Mouse (Mus musculus): Measurements from ENCODE around the gene Spag16. TPM values are rescaled to one million over a fixed set of nuclear protein-coding genes. Genes with fewer than 3 reads are reported as not detected.
"Not testable (repeated sequence)": the region's sequence is repeated elsewhere in the genome, so short reads cannot be mapped to it uniquely, and the experiment has no call there.

Spag16 gene
- not detected for total RNA-seq (2021)
- long read RNA-seq, experiment 1 = 0 reads
- long read RNA-seq, experiment 2 = 0 reads

- peak; percentile 18 for DNase-seq (ENCODE audit: low spot score in 2 of 2)
These were observed at the start of gene Spag16 for GRCm38 (mm10) chr1:69826806-69827703. Gene Spag16 (plus strand): TSS chr1:69826970.

GRCm38 (mm10) chr1:69785129-69785528 lies 41.6 kb upstream of the Spag16 start:
- DNase-seq (ENCODE audit: low spot score in 2 of 2) = peak in 1 of 2 experiments; percentile 22

DNA sequence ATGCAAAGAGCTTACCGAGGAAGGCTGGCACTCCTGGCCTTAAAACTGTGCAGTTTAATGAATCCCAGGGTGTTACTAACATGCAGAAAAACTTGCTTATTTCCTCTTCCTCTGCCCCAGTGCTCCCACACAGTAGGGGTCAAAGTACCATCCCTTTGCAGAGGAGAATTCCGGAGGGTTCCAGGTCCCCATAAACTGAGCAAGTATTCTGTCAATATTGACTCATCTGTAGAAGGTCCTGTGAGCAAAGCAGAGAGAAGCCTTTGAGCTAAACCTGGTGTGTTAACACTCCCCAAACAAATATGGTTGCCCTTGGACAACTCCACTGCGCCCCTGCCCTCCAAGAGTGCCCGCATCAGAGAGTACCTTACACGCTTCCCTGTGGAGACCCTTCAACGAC lies 40.1 kb upstream of the Spag16 start:
- no peak for DNase-seq (ENCODE audit: low spot score in 2 of 2)

- DNase-seq (ENCODE audit: low spot score in 2 of 2) = no peak
These were observed 39.4 kb upstream of the Spag16 start for GRCm38 (mm10) chr1:69787379-69787778.

DNA sequence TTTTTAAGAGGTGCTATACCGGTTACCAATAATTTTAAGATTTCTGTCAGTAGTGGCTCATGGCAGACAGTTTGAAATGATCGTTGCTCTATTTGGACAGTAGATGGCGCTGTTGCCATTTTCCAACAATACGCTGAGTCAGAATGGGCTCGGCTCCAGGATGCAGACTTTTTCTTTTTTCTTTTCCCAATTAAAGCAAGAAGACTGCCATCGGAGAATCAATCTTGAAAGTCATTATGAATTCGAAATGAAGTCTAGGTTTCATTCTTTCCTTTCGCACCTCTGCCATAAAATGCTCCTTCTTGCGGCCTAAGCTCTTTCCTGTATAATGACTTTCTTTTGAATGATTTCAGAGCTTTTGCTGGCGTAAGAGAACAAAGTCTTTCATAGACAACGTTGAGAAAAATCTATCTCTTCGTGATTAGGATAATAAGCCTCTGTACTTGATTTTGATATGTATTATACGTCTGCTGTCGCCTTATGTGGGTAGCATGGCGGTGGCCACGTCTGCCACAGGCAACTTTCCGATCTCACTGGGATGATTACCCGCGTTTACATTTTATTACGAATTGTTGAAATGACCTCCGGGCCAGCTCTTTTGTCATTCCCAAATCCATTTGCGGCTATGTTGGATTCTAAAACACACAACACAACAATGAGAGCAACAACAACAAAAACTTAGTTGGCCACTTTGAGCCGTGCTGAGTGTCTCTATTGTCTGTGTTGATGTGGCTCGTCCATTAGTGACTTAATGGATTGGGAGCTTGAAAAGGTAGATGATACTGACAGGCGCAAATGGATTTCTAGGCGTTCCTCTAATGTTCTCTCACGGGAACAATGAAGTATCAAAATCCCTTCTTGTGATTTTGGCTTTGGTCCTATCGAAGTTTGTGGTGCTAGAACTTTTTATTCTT lies 36.2 kb upstream of the Spag16 start:
- peak; percentile 51 to 65 for DNase-seq (ENCODE audit: low spot score in 2 of 2)

DNA sequence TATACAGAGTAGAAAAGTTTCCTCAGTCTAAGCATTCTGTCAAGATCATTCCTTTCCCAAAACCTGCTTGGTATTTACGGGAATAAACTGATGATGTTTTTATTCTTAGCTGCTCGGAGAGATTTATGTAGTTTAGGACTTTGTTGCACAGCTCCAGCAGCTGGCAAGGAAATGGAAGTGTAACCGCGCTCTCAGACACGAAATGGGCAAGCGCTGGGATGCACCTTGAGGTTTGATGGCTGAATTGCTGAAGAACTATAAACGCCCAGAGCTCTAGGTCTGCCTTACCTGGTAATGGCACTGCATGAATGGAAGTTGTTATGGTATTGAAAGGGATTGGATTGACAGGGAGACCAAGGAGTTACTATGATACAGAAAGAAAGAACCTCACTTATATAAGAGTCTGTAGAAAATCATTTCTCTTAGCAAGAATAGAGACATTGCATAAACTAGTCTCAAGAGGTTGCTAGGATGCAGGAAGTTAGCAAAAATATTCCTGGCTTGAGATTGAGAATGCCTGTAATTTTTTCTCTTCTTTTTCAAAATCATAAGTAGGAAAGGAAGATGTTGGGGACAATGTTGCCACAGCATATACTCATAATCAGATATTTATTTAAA lies 27.7 kb upstream of the Spag16 start:
- DNase-seq (ENCODE audit: low spot score in 2 of 2) = no peak

DNA sequence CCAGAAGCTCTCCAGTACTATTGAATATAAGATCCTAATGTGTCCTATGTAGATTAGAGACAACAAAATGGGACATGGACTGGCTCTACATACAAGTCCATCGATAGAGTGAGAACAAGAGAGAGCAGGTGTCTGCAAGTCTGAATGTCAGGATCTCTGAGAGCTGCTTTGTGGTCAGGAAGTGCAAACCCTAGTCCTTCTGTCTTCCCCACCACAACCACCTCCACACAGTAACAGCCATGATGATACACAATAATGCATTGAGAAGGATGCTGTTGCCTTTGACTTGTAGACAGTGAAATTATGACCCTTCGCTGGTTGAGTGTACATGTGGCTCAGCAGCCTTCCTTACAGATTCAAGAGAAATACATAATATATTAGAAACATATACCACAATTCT lies 16.6 kb upstream of the Spag16 start:
- no peak for DNase-seq (ENCODE audit: low spot score in 2 of 2)

DNA sequence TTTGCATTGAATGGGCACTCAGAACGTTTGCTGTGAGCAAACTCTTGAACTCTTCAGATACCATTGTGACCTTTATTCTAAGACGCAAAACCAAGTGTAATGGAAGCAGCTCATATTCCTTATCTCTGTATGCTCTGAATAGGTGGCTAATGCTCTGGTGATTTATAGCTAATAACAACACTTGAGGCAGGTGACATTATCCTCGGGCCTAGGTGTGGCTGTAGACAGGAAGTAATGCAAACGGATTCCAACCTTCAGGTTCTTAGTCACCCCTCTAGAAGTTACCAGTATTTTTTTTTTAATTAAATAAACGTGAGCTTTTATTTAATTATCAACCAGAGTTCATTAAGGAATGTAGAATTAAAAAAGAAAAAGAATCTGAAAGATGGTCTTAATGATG lies 1.1 kb upstream of the Spag16 start:
- not testable (repeated sequence) for DNase-seq (ENCODE audit: low spot score in 2 of 2)

- DNase-seq (ENCODE audit: low spot score in 2 of 2) = no peak
These were observed 2.2 kb downstream of the Spag16 start for GRCm38 (mm10) chr1:69828872-69829479.

DNA sequence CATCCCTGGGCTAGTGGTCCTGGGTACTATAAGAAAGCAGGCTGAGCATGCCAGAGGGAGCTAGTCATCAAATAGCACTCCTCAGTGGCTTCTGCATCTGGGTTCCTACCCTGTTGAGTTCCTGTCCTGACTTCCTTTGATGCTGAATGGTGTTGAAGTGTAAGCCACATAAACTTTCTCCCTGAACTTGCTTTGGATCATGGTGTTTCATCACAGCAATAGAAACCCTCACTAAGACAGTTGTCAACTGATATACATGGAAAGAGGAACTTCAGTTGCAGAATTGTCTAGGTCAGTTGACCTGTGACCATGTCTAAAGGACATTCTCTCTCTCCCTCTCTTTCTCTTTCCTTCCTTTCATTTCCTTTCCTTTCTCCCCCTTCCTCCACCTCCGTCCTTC lies 3.8 kb downstream of the Spag16 start:
- no peak for DNase-seq (ENCODE audit: low spot score in 2 of 2)

GRCm38 (mm10) chr1:69831002-69831401 lies 4.2 kb downstream of the Spag16 start:
- no peak for DNase-seq (ENCODE audit: low spot score in 2 of 2)

GRCm38 (mm10) chr1:69833476-69833875 lies 6.7 kb downstream of the Spag16 start:
- DNase-seq (ENCODE audit: low spot score in 2 of 2) = not testable (repeated sequence)

DNA sequence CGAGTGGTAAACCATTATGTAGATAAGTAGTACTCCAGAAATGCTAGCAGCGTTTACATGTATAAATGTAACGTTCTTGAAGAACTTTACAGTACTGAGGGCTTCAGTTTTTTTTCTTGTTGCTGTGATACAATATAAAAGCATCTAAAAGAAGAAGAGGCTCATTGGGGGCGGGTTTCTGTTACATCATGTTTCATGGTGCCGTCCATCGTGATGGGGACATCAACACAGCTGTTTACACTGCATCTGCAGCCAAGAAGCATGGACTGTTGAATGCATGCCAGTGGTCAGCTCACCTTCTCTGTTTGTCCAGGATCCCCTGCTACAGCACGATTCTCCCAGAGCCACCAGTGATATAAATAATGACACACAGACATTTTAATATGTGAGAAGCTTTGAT lies 26.7 kb downstream of the Spag16 start:
- DNase-seq (ENCODE audit: low spot score in 2 of 2) = no peak

DNA sequence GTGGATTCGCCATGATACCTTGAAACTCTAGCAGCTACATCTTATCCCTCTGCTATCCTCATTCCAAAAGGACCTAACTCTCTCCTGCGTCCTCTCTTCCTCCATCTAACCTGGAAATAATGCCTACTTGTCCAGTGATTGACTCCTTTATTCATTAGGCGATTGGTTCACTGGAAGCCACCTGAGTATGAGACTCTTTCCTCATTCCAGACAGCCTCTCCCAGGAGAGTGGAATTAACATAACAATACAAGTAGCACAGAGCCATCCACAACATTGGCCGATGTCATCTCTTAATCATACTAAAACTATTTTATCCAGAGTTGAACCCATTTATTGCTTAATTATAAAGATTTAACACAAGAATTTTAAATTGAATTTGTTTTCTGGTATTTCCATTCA lies 41.0 kb downstream of the Spag16 start:
- no peak for DNase-seq (ENCODE audit: low spot score in 2 of 2)

- no peak for DNase-seq (ENCODE audit: low spot score in 2 of 2)
These were observed 129.8 kb downstream of the Spag16 start for GRCm38 (mm10) chr1:69956606-69957005.

DNA sequence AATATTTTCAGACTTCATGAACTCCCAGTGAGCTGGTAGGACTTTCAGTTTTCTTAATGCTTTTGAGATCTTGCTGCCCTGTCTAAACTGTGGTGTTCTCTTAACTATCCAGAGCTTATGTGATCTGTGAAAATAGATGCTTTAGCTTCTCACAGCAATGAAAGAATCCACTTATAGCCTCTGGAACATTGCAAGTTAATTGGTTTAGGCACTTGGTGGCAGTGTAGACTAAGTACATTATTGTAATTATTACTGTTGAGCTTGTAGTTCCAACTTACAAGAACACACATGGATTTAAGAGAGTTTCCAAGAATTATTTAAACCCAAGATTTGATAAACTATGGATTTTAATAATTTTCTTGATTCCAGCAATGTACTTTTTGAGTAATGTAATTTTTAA lies 170.1 kb downstream of the Spag16 start:
- DNase-seq (ENCODE audit: low spot score in 2 of 2) = no peak

DNA sequence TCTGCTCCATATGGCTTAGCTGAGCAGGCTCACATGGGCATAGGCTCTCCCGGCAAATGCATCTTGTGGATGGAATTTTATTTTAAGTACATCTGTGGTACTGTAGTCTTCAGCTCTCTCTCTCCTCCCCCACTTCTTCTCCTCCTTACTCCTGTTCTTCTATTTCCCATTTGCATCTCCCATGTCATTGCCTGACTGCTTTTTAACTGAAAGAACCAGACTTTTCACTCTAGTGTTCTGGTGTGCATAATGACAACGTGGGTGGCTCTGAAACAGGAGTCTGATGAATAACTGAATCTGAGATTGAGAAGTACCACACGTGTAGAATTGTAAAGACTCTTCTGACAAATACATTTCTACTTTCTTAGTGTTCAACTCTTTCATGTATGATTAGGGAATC lies 186.2 kb downstream of the Spag16 start:
- no peak for DNase-seq (ENCODE audit: low spot score in 2 of 2)

DNA sequence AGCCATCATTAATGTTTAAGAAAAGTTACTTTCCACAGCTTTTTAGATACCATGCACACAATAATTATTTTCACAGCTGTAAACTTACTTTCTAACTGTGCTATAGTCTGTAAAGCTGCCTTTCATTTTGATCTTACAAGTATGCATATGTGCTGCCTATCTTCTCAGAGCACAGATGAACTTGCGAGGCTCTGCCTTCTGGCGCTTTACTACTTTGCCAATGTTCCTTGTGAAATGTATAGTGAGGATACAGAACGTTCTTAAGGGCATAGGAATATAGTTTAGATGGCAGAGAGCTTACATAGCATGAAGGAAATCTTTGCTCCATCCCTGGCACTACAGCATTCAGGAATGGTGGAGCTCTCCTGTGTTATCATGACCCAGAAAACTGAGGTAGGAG lies 210.6 kb downstream of the Spag16 start:
- DNase-seq (ENCODE audit: low spot score in 2 of 2) = no peak

GRCm38 (mm10) chr1:70067404-70067803 lies 240.6 kb downstream of the Spag16 start:
- DNase-seq (ENCODE audit: low spot score in 2 of 2) = no peak

DNA sequence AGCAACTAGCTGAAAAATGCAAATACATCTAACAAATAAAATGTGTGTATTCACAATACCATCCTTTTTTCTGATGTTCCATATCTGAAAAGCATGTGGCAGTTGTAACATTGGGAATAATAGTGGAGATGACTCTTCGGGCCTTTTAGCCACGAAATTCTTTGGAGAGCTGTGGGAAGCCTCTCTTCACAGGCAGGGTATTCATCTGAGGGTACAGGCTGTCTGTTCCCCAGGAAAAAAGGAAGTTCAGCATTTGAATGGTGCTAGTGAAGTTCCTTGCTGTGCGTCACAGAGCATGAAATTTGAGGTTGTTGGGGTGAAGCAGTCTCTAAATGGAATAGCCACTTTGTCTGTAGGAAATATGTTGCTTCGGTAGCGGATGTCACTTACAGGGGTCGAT lies 246.7 kb downstream of the Spag16 start:
- DNase-seq (ENCODE audit: low spot score in 2 of 2) = no peak

- DNase-seq (ENCODE audit: low spot score in 2 of 2) = no peak
These were observed 252.0 kb downstream of the Spag16 start for GRCm38 (mm10) chr1:70078806-70079205.
